Mouse (Mus musculus) cortical plate, adult 2 months (tissue): ENCODE measurements around the gene Tmem176b.

Experiments used
- CTCF ChIP-seq: fragments of 200-500 bp; IDR thresholded peaks from 2 replicates; pipeline ENCODE4 v1.5.1; 2011; ENCODE audit warnings: mild to moderate bottlenecking, control low read depth, low read length; ENCODE audit not compliant: insufficient read depth; ENCODE audit errors: extremely low read depth
- POLR2A ChIP-seq: fragments of 200-500 bp; IDR thresholded peaks from 2 replicates; pipeline ENCODE4 v1.6.1; 2011; ENCODE audit warnings: mild to moderate bottlenecking, low read length, control low read depth; ENCODE audit not compliant: insufficient read depth; ENCODE audit errors: extremely low read depth

GRCm38 (mm10) chr6:48864181-48864580 lies 22.9 kb upstream of the Tmem176b start:
- TF ChIP-seq CTCF, result no peak
- TF ChIP-seq POLR2A, result no peak
